Mouse (Mus musculus) brown adipose tissue, adult 24 weeks (tissue): ENCODE measurements at regions not wholly inside any gene's neighbourhood (a gene's known extent, or its start where the extent isn't known, plus 50 kb on each side); places are given as distances from the start of the nearest gene placed in this dataset.

ENCODE experiments used
- H3K27ac ChIP-seq: fragments of 200-500 bp; replicated peaks from 2 replicates; pipeline ENCODE4 v1.5.1; 2012; ENCODE audit warnings: low read depth, mild to moderate bottlenecking, low read length
- H3K4me1 ChIP-seq: fragments of 200-500 bp; 2 replicates; pipeline ENCODE4 v1.6.1; 2012; ENCODE audit warnings: low read length, mixed read lengths; ENCODE audit not compliant: control insufficient read depth, insufficient read depth, insufficient read length
- H3K4me3 ChIP-seq: fragments of 200-500 bp; 2 replicates; pipeline ENCODE4 v1.5.1; 2012; ENCODE audit warnings: low read depth, mild to moderate bottlenecking, low read length, moderate library complexity; ENCODE audit not compliant: insufficient read depth

- no peak overlapping the region for H3K4me3 ChIP-seq
Observed at GRCm38 (mm10) chr10:67748121-67748520, 164.3 kb downstream of the Zfp365 start.

DNA sequence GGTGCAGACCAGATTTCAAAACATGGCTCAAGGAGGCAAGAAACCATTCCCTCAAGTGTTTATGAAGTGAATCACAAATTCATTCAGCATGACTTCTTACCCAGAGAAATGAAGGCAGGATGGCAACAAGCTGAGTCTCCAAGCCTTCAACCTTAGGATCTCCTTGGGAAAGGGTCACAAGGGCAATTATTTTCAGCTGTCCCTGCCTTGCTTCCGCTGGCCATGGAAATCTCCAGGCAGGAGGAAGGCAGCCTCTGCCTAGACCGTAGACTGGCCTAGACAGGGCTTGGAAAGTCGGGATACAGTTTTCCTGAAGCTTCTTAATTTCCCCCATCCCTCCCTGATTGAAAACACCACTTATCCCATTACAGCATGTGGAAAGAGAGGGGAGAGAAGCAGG, 165.0 kb downstream of the Zfp365 start:
- H3K27ac ChIP-seq = no peak overlapping the region
- no peak overlapping the region for H3K4me3 ChIP-seq
- 0 out of 2 replicates have a peak, but pooled peaks cover 2% of the 10 kb centered on the region for H3K4me1 ChIP-seq

More at GRCm38 (mm10) chr10:67748121-67748520, 164.3 kb downstream of the Zfp365 start:
- no peaks in the 10 kb centered on the region for H3K4me1 ChIP-seq
- H3K27ac ChIP-seq = no peak overlapping the region

- 0 out of 2 replicates have a peak, but pooled peaks cover 5% of the 10 kb centered on the region for H3K4me1 ChIP-seq
- no peak overlapping the region for H3K4me3 ChIP-seq
- H3K27ac ChIP-seq = no peak overlapping the region
Observed at GRCm38 (mm10) chr10:67746140-67746539, 166.3 kb downstream of the Zfp365 start.

GRCm38 (mm10) chr10:67743561-67743960, 168.9 kb downstream of the Zfp365 start:
- no peak overlapping the region for H3K4me3 ChIP-seq
- 0 out of 2 replicates have a peak, but pooled peaks cover 5% of the 10 kb centered on the region for H3K4me1 ChIP-seq
- H3K27ac ChIP-seq = no peak overlapping the region

GRCm38 (mm10) chr10:67742824-67743223, 169.6 kb downstream of the Zfp365 start:
- peak overlapping the region; percentile 57; the same call in 1 of the 2 replicates for H3K27ac ChIP-seq
- H3K4me1 ChIP-seq = 0 out of 2 replicates have a peak, but pooled peaks cover 5% of the 10 kb centered on the region
- H3K4me3 ChIP-seq = no peak overlapping the region

DNA sequence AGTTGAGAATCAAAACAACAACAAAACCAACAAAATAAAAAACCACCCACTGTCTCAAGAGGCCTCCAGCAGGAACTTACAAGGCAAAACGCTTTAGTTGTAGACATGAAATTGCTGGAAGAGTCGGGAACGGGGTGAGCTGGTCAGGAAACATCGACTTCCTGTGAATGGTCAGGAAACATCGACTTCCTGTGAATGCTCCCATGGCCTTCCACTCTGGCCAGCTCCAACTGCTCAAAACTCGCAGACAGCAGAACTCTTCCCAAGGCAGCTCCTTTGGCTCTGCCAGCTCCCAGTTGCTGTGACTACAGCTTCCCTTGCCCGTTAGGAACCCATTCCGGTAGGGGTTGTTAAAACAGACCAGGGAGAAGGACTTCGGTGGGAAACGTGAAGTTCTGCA, 170.2 kb downstream of the Zfp365 start:
- Histone ChIP-seq H3K4me1 (0 out of 2 replicates have a peak, but pooled peaks cover 5% of the 10 kb centered on the region), H3K27ac (peak overlapping the region; percentile 57), H3K4me3 (no peak overlapping the region)

DNA sequence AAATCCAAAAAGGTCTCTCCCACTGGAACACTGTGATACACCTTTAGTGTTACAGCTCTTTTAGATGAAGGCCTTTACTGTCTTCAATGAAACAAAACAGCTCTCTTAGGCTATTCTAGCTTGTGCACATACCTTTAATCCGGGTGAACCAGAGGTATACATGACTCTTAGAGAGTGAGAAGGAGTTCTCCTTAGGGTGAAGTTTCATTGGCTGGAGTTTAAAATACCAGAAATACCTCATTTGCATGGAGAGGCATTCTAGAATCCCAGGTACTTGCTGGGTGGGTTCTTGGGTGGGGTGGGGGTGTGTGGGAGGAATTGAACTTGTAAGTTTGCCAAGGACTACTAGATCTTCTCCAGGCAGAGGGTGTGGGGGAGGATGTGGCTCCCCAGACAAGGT, 173.3 kb downstream of the Zfp365 start:
- no peak overlapping the region for H3K27ac ChIP-seq
- H3K4me1 ChIP-seq = 0 out of 2 replicates have a peak, but pooled peaks cover 5% of the 10 kb centered on the region

DNA sequence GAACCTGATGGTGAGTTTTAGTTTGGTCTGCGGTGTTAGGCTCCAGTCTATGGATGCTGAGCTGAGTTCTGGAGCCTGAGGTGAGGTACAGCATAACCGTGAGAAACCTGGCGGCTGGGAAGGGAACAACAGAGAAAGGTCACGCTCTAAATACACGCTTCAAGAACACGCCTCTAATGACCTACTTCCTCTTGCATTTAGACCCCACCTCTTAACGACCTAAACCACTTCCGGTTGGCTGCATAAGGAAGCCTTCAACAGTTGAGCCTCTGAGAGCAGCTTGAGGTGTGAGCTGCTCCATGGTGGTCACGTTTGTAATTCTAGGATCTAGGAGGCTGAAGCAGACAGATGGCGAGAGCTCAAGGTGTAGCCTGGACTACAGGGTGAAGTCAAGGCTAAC, 175.8 kb downstream of the Zfp365 start:
- Histone ChIP-seq H3K4me1 (no peaks in the 10 kb centered on the region), H3K4me3 (no peak overlapping the region), H3K27ac (no peak overlapping the region)

More for the DNA sequence above, 173.3 kb downstream of the Zfp365 start:
- no peak overlapping the region for H3K4me3 ChIP-seq

DNA sequence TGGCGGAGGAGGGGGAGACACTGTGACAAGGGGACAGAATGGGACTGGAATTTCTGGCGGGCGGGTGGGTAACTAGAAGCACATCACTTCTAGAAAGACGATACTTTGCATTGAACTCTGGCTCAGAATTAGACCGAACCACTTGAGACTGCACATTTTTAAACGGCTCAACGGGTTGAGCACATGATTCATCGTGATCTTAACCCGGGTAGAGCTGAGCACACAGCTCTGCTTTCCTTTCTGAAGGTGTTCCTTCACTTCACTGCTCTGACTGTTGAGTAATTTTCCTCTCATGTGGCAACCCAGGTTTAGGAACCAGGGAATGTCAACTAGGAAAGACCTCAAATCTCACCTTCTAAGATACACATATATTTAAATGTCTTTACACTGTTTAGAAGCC, 180.9 kb downstream of the Zfp365 start:
- Histone ChIP-seq H3K27ac (no peak overlapping the region), H3K4me3 (no peak overlapping the region), H3K4me1 (no peaks in the 10 kb centered on the region)

DNA sequence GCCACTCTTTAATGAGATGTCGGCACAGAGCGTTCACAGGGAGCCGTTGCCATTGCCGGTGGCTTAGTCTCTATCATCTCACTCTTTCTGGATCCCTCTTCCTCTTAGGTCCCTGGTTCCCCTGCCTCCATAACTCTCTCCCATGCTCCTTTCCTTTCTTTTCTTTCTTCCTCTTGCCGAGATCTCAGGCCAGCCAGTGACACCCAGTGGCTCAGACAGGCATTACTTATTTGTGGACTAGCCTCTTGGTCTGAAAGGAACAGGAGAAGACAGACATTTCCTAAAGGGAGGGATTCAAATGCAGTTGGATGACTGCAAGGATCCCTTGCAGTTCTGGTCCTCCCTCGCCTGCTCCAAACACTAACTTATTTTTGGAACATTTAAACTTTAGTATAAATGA, 180.5 kb upstream of the Ado start:
- no peak overlapping the region for H3K27ac ChIP-seq
- no peak overlapping the region for H3K4me3 ChIP-seq
- no peaks in the 10 kb centered on the region for H3K4me1 ChIP-seq

GRCm38 (mm10) chr10:67727580-67727979, 178.8 kb upstream of the Ado start:
- no peak overlapping the region for H3K4me3 ChIP-seq
- H3K4me1 ChIP-seq = no peaks in the 10 kb centered on the region
- no peak overlapping the region for H3K27ac ChIP-seq

DNA sequence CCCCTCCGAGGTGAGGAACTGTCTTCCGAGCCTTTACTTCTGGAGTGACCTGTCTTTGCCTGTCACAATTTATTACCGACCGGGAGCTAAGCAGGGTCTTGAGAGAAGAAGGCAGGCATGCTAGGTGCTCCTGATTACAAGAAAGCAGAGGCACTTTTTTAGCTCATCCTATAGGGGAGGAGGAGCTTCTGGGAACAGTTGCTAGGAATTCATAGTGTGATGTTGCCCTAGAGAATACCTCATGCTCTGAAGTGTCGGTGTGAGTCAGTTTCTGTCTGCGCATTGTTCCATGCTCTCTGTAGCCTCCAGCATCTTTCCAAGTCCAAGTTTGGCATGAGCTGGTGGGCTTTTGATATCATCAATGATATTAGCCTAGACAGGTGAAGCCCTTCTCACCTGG, 178.0 kb upstream of the Ado start:
- no peak overlapping the region for H3K27ac ChIP-seq
- H3K4me3 ChIP-seq = no peak overlapping the region
- H3K4me1 ChIP-seq = no peaks in the 10 kb centered on the region

GRCm38 (mm10) chr10:67726351-67726750, 177.6 kb upstream of the Ado start:
- no peaks in the 10 kb centered on the region for H3K4me1 ChIP-seq
- H3K4me3 ChIP-seq = no peak overlapping the region
- no peak overlapping the region for H3K27ac ChIP-seq

DNA sequence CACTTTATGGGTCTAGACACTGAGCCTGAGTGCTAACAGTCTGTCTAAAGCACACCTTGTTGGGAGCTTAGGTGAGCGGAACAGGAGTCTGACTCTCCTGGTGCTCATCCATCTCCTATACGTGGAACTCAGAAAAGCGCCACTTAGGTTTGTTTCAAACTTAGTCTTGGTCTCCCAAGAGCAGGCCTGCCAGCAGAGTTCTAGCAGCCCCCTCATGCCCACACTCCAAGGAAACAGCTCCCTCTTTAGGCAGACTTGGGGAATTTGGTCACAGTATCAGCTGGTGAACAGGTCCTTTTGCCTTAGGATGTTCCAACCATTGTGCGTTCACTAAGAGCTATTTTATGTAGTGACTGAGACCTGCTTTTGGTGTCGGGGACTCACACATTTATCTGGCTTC, 173.0 kb upstream of the Ado start:
- no peak overlapping the region for H3K27ac ChIP-seq
- H3K4me3 ChIP-seq = no peak overlapping the region
- no peaks in the 10 kb centered on the region for H3K4me1 ChIP-seq

DNA sequence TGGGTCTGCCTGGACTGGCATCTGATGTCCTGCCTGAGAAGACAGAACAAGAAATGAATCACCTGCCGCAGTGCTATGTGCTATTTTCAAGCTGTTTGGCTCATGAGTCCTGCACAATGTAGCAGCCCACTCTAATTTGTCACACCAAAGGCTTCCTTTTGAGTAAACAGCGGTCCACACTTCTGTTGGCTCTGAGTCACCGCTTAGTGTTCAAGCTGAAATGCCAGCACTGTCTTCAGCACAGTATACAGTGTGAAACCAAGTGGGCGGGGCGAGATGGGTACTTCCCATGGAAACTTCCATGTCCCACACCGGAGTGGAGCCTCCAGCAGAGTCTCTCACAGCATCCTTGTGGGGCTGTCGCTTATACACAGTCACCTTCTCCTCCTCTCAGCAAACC, 168.8 kb upstream of the Ado start:
- H3K27ac ChIP-seq = no peak overlapping the region
- no peaks in the 10 kb centered on the region for H3K4me1 ChIP-seq
- H3K4me3 ChIP-seq = no peak overlapping the region

DNA sequence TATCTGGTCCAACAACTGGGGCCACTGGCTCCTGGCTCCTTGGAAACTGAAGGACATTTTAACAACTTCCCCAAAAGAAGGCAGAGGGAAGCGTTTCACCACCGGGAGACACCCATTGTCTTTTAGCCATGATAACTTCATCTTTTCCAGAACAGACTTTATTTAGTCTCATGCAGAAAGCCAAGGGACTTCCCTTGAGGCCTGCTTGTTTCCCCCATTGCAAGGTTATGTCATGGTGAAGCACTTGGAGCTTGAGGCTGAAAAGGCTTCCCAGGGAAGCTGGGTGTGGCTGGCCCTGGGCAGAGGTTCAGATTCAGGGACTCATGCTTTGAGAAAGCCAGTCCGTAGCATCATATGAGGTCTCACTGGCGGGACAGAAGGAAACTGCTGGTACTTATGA, 166.3 kb upstream of the Ado start:
- Histone ChIP-seq H3K27ac (peak overlapping the region; percentile 42; the same call in 1 of the 2 replicates), H3K4me3 (no peak overlapping the region), H3K4me1 (no peaks in the 10 kb centered on the region)
